Mouse (Mus musculus): ENCODE results near the gene 1190002N15Rik. TPM values are rescaled to one million over a fixed set of nuclear protein-coding genes. Genes with fewer than 3 reads are reported as not detected.

The 1190002N15Rik gene
- total and polyA plus RNA-seq, 2 experiments from 2014 or later, result 7.3 to 37.7 TPM

GRCm38 (mm10) chr9:94567722-94568314, 29.9 kb upstream of the 1190002N15Rik start:
- H3K9ac ChIP-seq, result no peak overlapping the region
- WGBS, result 87% methylated on average over 5 of the region's 5 CpGs
- no peak overlapping the region for H3K4me2 ChIP-seq (ENCODE audit: low read depth)
- H3K27ac ChIP-seq (ENCODE audit: low read depth, low read length), result no peak overlapping the region
- H3K36me3 ChIP-seq (ENCODE audit: insufficient read depth), result no peaks in the 10 kb centered on the region
- H3K9me3 ChIP-seq (ENCODE audit: low read length), result no peaks in the 10 kb centered on the region
- ATAC-seq, result no peak
- no peaks in the 10 kb centered on the region for H3K27me3 ChIP-seq (ENCODE audit: insufficient read depth, low read length)
- no peak for DNase-seq
- H3K4me3 ChIP-seq (ENCODE audit: low read depth, low read length), result no peak overlapping the region
- TF ChIP-seq CTCF (IDR thresholded peaks at IDR 0.05; ENCODE audit: low read depth), result no peak
- no peaks in the 10 kb centered on the region for H3K4me1 ChIP-seq (ENCODE audit: insufficient read depth)

DNA sequence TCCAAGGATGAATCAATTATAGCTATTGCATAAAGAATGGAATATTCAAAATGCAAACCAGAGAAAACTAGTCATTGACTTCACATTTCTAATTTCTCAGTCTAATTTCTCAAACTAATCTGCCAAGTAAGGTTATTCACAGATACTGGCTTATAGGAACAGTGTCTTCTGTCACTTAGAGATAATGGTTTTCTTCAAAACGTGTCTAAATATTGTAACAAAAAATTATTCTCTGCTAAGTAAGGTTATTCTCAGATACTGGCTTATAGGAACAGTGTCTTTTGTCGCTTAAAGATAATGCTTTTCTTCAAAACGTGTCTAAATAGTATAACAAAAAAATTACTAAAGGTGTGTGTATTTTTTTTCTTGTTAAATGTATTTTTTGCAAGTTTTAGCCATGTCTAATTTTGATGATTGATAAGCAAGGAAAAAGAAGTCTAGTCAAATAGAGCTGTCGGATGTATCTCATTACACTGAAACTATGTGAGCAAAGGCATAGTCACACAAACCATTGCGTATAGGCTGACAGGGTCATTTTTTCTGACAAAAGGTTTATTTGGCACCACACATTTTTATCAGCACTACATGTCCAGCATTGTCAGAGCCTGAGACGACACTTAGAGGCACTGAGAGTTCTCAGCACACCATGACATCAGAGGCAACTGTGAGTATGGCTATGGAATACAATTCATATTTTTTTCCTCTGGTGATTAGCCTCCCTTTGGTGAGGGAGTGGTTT, 19.1 kb upstream of the 1190002N15Rik start:
- DNase-seq (no peak), ATAC-seq (no peak)
- Histone ChIP-seq H3K9ac (no peak overlapping the region), H3K4me1 (ENCODE audit: insufficient read depth) (no peaks in the 10 kb centered on the region), H3K36me3 (ENCODE audit: insufficient read depth) (no peaks in the 10 kb centered on the region), H3K4me2 (ENCODE audit: low read depth) (no peak overlapping the region), H3K27me3 (ENCODE audit: insufficient read depth, low read length) (no peaks in the 10 kb centered on the region), H3K27ac (ENCODE audit: low read depth, low read length) (no peak overlapping the region), H3K9me3 (ENCODE audit: low read length) (no peaks in the 10 kb centered on the region), H3K4me3 (ENCODE audit: low read depth, low read length) (no peak overlapping the region)
- TF ChIP-seq CTCF (IDR thresholded peaks at IDR 0.05; ENCODE audit: low read depth), result no peak
- 76% methylated on average over 6 of the region's 6 CpGs for WGBS

DNA sequence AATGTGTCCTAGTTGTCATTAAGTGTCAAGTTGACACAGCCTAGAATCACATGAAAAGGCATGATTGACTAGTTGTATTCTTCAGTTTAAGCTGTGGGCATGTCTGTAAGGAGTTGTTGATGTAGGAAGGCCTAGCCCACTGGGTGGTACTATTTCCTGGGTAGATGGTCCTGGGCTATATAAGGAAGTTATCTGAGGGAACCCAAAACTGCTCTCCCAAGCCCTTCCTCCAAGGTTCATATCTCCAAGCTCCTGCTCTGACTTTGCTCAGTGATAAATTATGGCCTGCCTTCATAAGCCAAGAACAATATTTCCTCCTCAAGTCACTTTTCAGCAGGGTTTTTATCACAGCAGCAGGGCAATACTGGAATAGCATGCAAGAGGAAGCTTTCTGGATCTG, 18.4 kb upstream of the 1190002N15Rik start:
- Histone ChIP-seq H3K9ac (no peak overlapping the region), H3K4me1 (ENCODE audit: insufficient read depth) (no peaks in the 10 kb centered on the region), H3K9me3 (ENCODE audit: low read length) (no peaks in the 10 kb centered on the region), H3K4me2 (ENCODE audit: low read depth) (no peak overlapping the region), H3K27ac (ENCODE audit: low read depth, low read length) (no peak overlapping the region), H3K27me3 (ENCODE audit: insufficient read depth, low read length) (no peaks in the 10 kb centered on the region), H3K36me3 (ENCODE audit: insufficient read depth) (no peaks in the 10 kb centered on the region), H3K4me3 (ENCODE audit: low read depth, low read length) (no peak overlapping the region)
- TF ChIP-seq CTCF (IDR thresholded peaks at IDR 0.05; ENCODE audit: low read depth), result no peak
- DNase-seq (no peak), ATAC-seq (no peak)

DNA sequence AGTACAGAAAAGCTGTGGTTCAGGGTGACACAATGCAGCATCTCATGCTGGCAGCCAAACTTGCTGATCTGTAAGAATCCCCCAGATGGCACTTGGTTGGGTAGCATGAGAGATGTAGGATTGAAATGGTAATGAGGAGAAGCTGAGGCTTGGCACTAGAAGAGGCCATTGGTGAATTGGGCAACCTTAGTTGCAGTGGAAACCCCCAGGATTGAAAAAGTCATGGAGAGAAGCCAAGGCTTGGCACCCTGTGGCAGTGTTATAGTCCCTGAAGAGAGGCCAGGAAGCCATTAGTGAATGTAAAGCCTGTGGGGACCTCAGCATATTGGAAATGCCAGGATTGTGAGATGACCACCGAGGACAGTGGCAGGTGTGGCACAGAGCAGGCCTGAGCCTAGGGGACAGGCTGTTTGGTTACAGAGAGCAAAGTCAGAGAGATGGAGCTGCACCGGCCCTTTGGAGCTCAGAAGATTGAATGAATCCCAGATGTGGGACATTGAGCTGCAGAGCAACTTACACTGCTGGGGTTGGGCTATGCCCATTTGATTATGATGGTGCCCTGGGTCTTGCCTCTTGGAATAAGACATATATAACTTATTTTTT, 12.7 kb upstream of the 1190002N15Rik start:
- Histone ChIP-seq H3K4me2 (ENCODE audit: low read depth) (no peak overlapping the region), H3K27me3 (ENCODE audit: insufficient read depth, low read length) (no peaks in the 10 kb centered on the region), H3K36me3 (ENCODE audit: insufficient read depth) (no peaks in the 10 kb centered on the region), H3K27ac (ENCODE audit: low read depth, low read length) (no peak overlapping the region), H3K4me3 (ENCODE audit: low read depth, low read length) (no peak overlapping the region), H3K9ac (no peak overlapping the region), H3K4me1 (ENCODE audit: insufficient read depth) (no peaks in the 10 kb centered on the region), H3K9me3 (ENCODE audit: low read length) (no peaks in the 10 kb centered on the region)
- 75% methylated on average over 2 of the region's 2 CpGs for WGBS
- DNase-seq, result no peak
- no peak for TF ChIP-seq CTCF (IDR thresholded peaks at IDR 0.05; ENCODE audit: low read depth)
- ATAC-seq, result peak; percentile 40; the same call in 1 of the 2 replicates

- TF ChIP-seq CTCF (IDR thresholded peaks at IDR 0.05; ENCODE audit: low read depth), result no peak
- Histone ChIP-seq H3K4me3 (ENCODE audit: low read depth, low read length) (no peak overlapping the region), H3K27ac (ENCODE audit: low read depth, low read length) (no peak overlapping the region), H3K9me3 (ENCODE audit: low read length) (no peaks in the 10 kb centered on the region), H3K9ac (no peak overlapping the region), H3K4me1 (ENCODE audit: insufficient read depth) (0 out of 2 replicates have a peak, but pooled peaks cover 7% of the 10 kb centered on the region), H3K36me3 (ENCODE audit: insufficient read depth) (no peaks in the 10 kb centered on the region), H3K27me3 (ENCODE audit: insufficient read depth, low read length) (no peaks in the 10 kb centered on the region), H3K4me2 (ENCODE audit: low read depth) (no peak overlapping the region)
- DNase-seq, result no peak
- no peak for ATAC-seq
- WGBS, result 83% methylated on average over 4 of the region's 4 CpGs
Observed at GRCm38 (mm10) chr9:94543881-94544280, 6.0 kb upstream of the 1190002N15Rik start.

- no peak for TF ChIP-seq CTCF (IDR thresholded peaks at IDR 0.05; ENCODE audit: low read depth)
- 59% methylated on average over 10 of the region's 10 CpGs for WGBS
- Histone ChIP-seq H3K4me3 (ENCODE audit: low read depth, low read length) (no peak overlapping the region), H3K9ac (no peak overlapping the region), H3K27me3 (ENCODE audit: insufficient read depth, low read length) (no peaks in the 10 kb centered on the region), H3K9me3 (ENCODE audit: low read length) (no peaks in the 10 kb centered on the region), H3K36me3 (ENCODE audit: insufficient read depth) (no peaks in the 10 kb centered on the region), H3K27ac (ENCODE audit: low read depth, low read length) (no peak overlapping the region), H3K4me2 (ENCODE audit: low read depth) (no peak overlapping the region), H3K4me1 (ENCODE audit: insufficient read depth) (0 out of 2 replicates have a peak, but pooled peaks cover 8% of the 10 kb centered on the region)
- no peak for ATAC-seq
- DNase-seq, result no peak
Observed at GRCm38 (mm10) chr9:94540343-94541095, 2.6 kb upstream of the 1190002N15Rik start.
